Mouse (Mus musculus): ENCODE measurements around the gene Ggta1. TPM values are rescaled to one million over a fixed set of nuclear protein-coding genes. Genes with fewer than 3 reads are reported as not detected.

The Ggta1 gene
- total RNA-seq, 2 experiments from 2014 or later, result 8.4 to 12.5 TPM

- ATAC-seq (replicated peaks; ENCODE audit: low FRiP score, low TSS enrichment, poor library complexity, severe bottlenecking), result no peak
Measured at GRCm38 (mm10) chr2:35416473-35416872, 46.6 kb downstream of the Ggta1 start.

- no peak for ATAC-seq (replicated peaks; ENCODE audit: low FRiP score, low TSS enrichment, poor library complexity, severe bottlenecking)
Measured at GRCm38 (mm10) chr2:35412810-35413209, 50.2 kb downstream of the Ggta1 start.

GRCm38 (mm10) chr2:35412246-35412645 lies 50.8 kb downstream of the Ggta1 start:
- no peak for ATAC-seq (replicated peaks; ENCODE audit: low FRiP score, low TSS enrichment, poor library complexity, severe bottlenecking)

- ATAC-seq (replicated peaks; ENCODE audit: low FRiP score, low TSS enrichment, poor library complexity, severe bottlenecking), result no peak
Measured at GRCm38 (mm10) chr2:35411640-35412190, 51.3 kb downstream of the Ggta1 start.

GRCm38 (mm10) chr2:35409466-35409865 lies 53.6 kb downstream of the Ggta1 start:
- no peak for ATAC-seq (replicated peaks; ENCODE audit: low FRiP score, low TSS enrichment, poor library complexity, severe bottlenecking)

GRCm38 (mm10) chr2:35408409-35409110 lies 54.5 kb downstream of the Ggta1 start:
- ATAC-seq (replicated peaks; ENCODE audit: low FRiP score, low TSS enrichment, poor library complexity, severe bottlenecking), result no peak

GRCm38 (mm10) chr2:35407878-35408277 lies 55.2 kb downstream of the Ggta1 start:
- no peak for ATAC-seq (replicated peaks; ENCODE audit: low FRiP score, low TSS enrichment, poor library complexity, severe bottlenecking)

- no peak for ATAC-seq (replicated peaks; ENCODE audit: low FRiP score, low TSS enrichment, poor library complexity, severe bottlenecking)
Measured at GRCm38 (mm10) chr2:35407266-35407665, 55.8 kb downstream of the Ggta1 start.

GRCm38 (mm10) chr2:35406611-35407010 lies 56.4 kb downstream of the Ggta1 start:
- ATAC-seq (replicated peaks; ENCODE audit: low FRiP score, low TSS enrichment, poor library complexity, severe bottlenecking), result no peak

GRCm38 (mm10) chr2:35402391-35402790 lies 60.6 kb downstream of the Ggta1 start:
- no peak for ATAC-seq (replicated peaks; ENCODE audit: low FRiP score, low TSS enrichment, poor library complexity, severe bottlenecking)

- ATAC-seq (replicated peaks; ENCODE audit: low FRiP score, low TSS enrichment, poor library complexity, severe bottlenecking), result no peak
Measured at GRCm38 (mm10) chr2:35400739-35401138, 62.3 kb downstream of the Ggta1 start.

GRCm38 (mm10) chr2:35398184-35398828 lies 64.7 kb downstream of the Ggta1 start:
- ATAC-seq (replicated peaks; ENCODE audit: low FRiP score, low TSS enrichment, poor library complexity, severe bottlenecking), result peak; percentile 25; the same call in 1 of the 2 replicates

GRCm38 (mm10) chr2:35397590-35398173 lies 65.3 kb downstream of the Ggta1 start:
- ATAC-seq (replicated peaks; ENCODE audit: low FRiP score, low TSS enrichment, poor library complexity, severe bottlenecking), result peak; percentile 76

- ATAC-seq (replicated peaks; ENCODE audit: low FRiP score, low TSS enrichment, poor library complexity, severe bottlenecking), result no peak
Measured at GRCm38 (mm10) chr2:35397096-35397495, 65.9 kb downstream of the Ggta1 start, which contains the start of gene 4930402F06Rik. Gene 4930402F06Rik, minus strand, starts transcription at chr2:35397175.

GRCm38 (mm10) chr2:35385441-35385871 lies 77.6 kb downstream of the Ggta1 start:
- no peak for ATAC-seq (replicated peaks; ENCODE audit: low FRiP score, low TSS enrichment, poor library complexity, severe bottlenecking)

GRCm38 (mm10) chr2:35379306-35379705 lies 83.7 kb downstream of the Ggta1 start:
- no peak for ATAC-seq (replicated peaks; ENCODE audit: low FRiP score, low TSS enrichment, poor library complexity, severe bottlenecking)

- no peak for ATAC-seq (replicated peaks; ENCODE audit: low FRiP score, low TSS enrichment, poor library complexity, severe bottlenecking)
Measured at GRCm38 (mm10) chr2:35377600-35377999, 85.4 kb downstream of the Ggta1 start.

- no peak for ATAC-seq (replicated peaks; ENCODE audit: low FRiP score, low TSS enrichment, poor library complexity, severe bottlenecking)
Measured at GRCm38 (mm10) chr2:35373003-35373402, 90.0 kb downstream of the Ggta1 start.

GRCm38 (mm10) chr2:35370686-35371085 lies 92.3 kb downstream of the Ggta1 start:
- ATAC-seq (replicated peaks; ENCODE audit: low FRiP score, low TSS enrichment, poor library complexity, severe bottlenecking), result no peak

- ATAC-seq (replicated peaks; ENCODE audit: low FRiP score, low TSS enrichment, poor library complexity, severe bottlenecking), result no peak
Measured at GRCm38 (mm10) chr2:35367629-35368028, 95.4 kb downstream of the Ggta1 start, which contains the start of gene 4930568D16Rik. Gene 4930568D16Rik, minus strand, starts transcription at chr2:35367729.

Measured in megakaryocyte-erythroid progenitor cell, adult 5-6 weeks (primary cell).